Mouse (Mus musculus): ENCODE data around the gene 1700015F17Rik. TPM values are rescaled to one million over a fixed set of nuclear protein-coding genes. Genes with fewer than 3 reads are reported as not detected.

Gene 1700015F17Rik
- total and polyA plus RNA-seq, 2 experiments from 2014 or later = not detected

DNA sequence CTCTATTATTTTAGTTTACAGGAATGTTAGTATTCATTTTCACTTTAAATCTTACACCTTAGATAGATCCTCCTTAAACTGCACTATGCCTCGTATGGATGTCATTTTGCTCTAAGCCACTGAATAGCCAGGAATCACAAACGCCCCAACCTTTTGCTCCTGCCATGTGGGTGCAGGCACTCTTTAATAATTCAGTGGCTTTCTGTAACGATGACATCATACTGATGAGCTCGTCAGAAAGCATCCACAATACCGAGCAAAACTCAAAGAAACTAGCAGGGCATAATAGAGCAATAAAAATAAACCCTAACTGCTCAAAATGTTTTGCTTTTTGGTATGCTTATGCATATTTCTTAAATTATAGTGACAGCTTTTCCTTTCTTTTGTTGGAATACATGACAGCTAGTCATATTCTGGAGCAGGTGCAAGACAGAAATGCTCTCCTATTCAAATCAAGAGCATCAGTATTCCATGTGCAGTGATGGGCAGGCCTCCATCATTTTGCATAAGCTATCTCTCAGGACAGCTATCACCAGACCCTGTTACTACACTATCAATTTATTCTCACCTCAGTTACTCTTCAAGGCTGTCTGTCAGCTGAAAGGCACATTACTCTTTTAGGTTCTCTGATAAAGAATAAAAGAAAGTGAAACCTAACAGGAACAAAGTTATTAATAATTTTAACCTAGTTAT, 47.1 kb downstream of the 1700015F17Rik start:
- 39% methylated on average over 5 of the region's 5 CpGs for WGBS
- DNase-seq (ENCODE audit: low spot score) (peak; percentile 29), ATAC-seq (peak; percentile 55)
- no peaks in the 10 kb centered on the region for H3K36me3 ChIP-seq (ENCODE audit: insufficient read depth, low read length)
- no peak for TF ChIP-seq CTCF (IDR thresholded peaks at IDR 0.05; ENCODE audit: low read depth)
- no peak overlapping the region for H3K4me3 ChIP-seq (ENCODE audit: low read length)
- H3K27ac ChIP-seq = no peak overlapping the region
- no peaks in the 10 kb centered on the region for H3K27me3 ChIP-seq (ENCODE audit: insufficient read depth, low read length)
- H3K9me3 ChIP-seq (ENCODE audit: low read length) = no peaks in the 10 kb centered on the region
- no peak overlapping the region for H3K9ac ChIP-seq (replicated peaks; ENCODE audit: low read length)
- H3K4me1 ChIP-seq (ENCODE audit: insufficient read depth, low read length) = no peaks in the 10 kb centered on the region
- no peak overlapping the region for H3K4me2 ChIP-seq (ENCODE audit: low read depth, low read length)

DNA sequence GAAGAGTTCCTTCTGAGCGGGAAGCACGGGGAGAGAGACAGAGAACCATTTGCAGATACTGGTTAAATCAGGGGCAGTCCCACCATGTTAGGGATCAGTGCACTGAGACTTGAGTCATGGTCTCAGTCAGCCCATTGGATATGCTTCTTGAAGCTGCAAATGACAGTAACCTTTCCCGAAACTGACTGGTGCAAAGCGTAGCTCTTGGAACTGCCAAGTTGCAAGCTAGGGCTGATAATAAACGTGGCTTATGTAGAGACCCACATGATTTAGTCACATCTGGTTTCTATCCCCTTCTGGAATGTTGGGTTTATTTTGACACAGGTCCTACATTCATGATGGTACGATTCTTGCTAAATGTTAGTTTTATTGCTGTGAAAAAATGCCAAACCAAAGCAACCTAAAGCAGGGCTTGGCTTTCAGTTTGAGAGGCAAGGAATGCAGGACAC, 55.2 kb downstream of the 1700015F17Rik start:
- H3K4me2 ChIP-seq (ENCODE audit: low read depth, low read length) = no peak overlapping the region
- ATAC-seq = no peak
- H3K9me3 ChIP-seq (ENCODE audit: low read length) = no peaks in the 10 kb centered on the region
- no peak for TF ChIP-seq CTCF (IDR thresholded peaks at IDR 0.05; ENCODE audit: low read depth)
- H3K4me1 ChIP-seq (ENCODE audit: insufficient read depth, low read length) = no peaks in the 10 kb centered on the region
- no peak overlapping the region for H3K4me3 ChIP-seq (ENCODE audit: low read length)
- DNase-seq (ENCODE audit: low spot score) = no peak
- H3K36me3 ChIP-seq (ENCODE audit: insufficient read depth, low read length) = no peaks in the 10 kb centered on the region
- H3K27ac ChIP-seq = no peak overlapping the region
- H3K9ac ChIP-seq (replicated peaks; ENCODE audit: low read length) = no peak overlapping the region
- no peaks in the 10 kb centered on the region for H3K27me3 ChIP-seq (ENCODE audit: insufficient read depth, low read length)
- WGBS = 85% methylated on average over 6 of the region's 6 CpGs

GRCm38 (mm10) chr5:5423081-5423480, 55.9 kb downstream of the 1700015F17Rik start:
- no peaks in the 10 kb centered on the region for H3K9me3 ChIP-seq (ENCODE audit: low read length)
- H3K27ac ChIP-seq = no peak overlapping the region
- no peaks in the 10 kb centered on the region for H3K36me3 ChIP-seq (ENCODE audit: insufficient read depth, low read length)
- no peaks in the 10 kb centered on the region for H3K27me3 ChIP-seq (ENCODE audit: insufficient read depth, low read length)
- TF ChIP-seq CTCF (IDR thresholded peaks at IDR 0.05; ENCODE audit: low read depth) = no peak
- no peak overlapping the region for H3K4me3 ChIP-seq (ENCODE audit: low read length)
- DNase-seq (ENCODE audit: low spot score) (no peak), ATAC-seq (no peak)
- H3K4me2 ChIP-seq (ENCODE audit: low read depth, low read length) = no peak overlapping the region
- no peaks in the 10 kb centered on the region for H3K4me1 ChIP-seq (ENCODE audit: insufficient read depth, low read length)
- no peak overlapping the region for H3K9ac ChIP-seq (replicated peaks; ENCODE audit: low read length)
- 98% methylated on average over 4 of the region's 4 CpGs for WGBS

- Histone ChIP-seq H3K27me3 (ENCODE audit: insufficient read depth, low read length) (no peaks in the 10 kb centered on the region), H3K9ac (replicated peaks; ENCODE audit: low read length) (no peak overlapping the region), H3K36me3 (ENCODE audit: insufficient read depth, low read length) (no peaks in the 10 kb centered on the region), H3K27ac (no peak overlapping the region), H3K4me3 (ENCODE audit: low read length) (no peak overlapping the region), H3K9me3 (ENCODE audit: low read length) (no peaks in the 10 kb centered on the region), H3K4me1 (ENCODE audit: insufficient read depth, low read length) (no peaks in the 10 kb centered on the region), H3K4me2 (ENCODE audit: low read depth, low read length) (no peak overlapping the region)
- no peak for DNase-seq (ENCODE audit: low spot score)
- no peak for ATAC-seq
- no peak for TF ChIP-seq CTCF (IDR thresholded peaks at IDR 0.05; ENCODE audit: low read depth)
- 93% methylated on average over 2 of the region's 2 CpGs for WGBS
Measured at GRCm38 (mm10) chr5:5421439-5421838, 57.5 kb downstream of the 1700015F17Rik start.

GRCm38 (mm10) chr5:5419992-5420455, 58.9 kb downstream of the 1700015F17Rik start, which contains the start of gene Cdk14:
Gene Cdk14 (minus strand): TSS chr5:5420312.
- Histone ChIP-seq H3K27me3 (ENCODE audit: insufficient read depth, low read length) (no peaks in the 10 kb centered on the region), H3K4me1 (ENCODE audit: insufficient read depth, low read length) (no peaks in the 10 kb centered on the region), H3K36me3 (ENCODE audit: insufficient read depth, low read length) (no peaks in the 10 kb centered on the region), H3K4me3 (ENCODE audit: low read length) (no peak within 1 kb of the TSS), H3K9me3 (ENCODE audit: low read length) (no peaks in the 10 kb centered on the region), H3K9ac (replicated peaks; ENCODE audit: low read length) (no peak within 1 kb of the TSS), H3K4me2 (ENCODE audit: low read depth, low read length) (no peak within 1 kb of the TSS), H3K27ac (no peak within 1 kb of the TSS)
- no peak for TF ChIP-seq CTCF (IDR thresholded peaks at IDR 0.05; ENCODE audit: low read depth)
- DNase-seq (ENCODE audit: low spot score) = no peak
- 89% methylated on average over 9 of the region's 9 CpGs for WGBS
- no peak for ATAC-seq

- Histone ChIP-seq H3K4me1 (ENCODE audit: insufficient read depth, low read length) (no peaks in the 10 kb centered on the region), H3K9ac (replicated peaks; ENCODE audit: low read length) (no peak overlapping the region), H3K36me3 (ENCODE audit: insufficient read depth, low read length) (no peaks in the 10 kb centered on the region), H3K4me3 (ENCODE audit: low read length) (no peak overlapping the region), H3K27ac (no peak overlapping the region), H3K4me2 (ENCODE audit: low read depth, low read length) (no peak overlapping the region), H3K27me3 (ENCODE audit: insufficient read depth, low read length) (no peaks in the 10 kb centered on the region), H3K9me3 (ENCODE audit: low read length) (no peaks in the 10 kb centered on the region)
- WGBS = 83% methylated on average over 1 of the region's 1 CpGs
- DNase-seq (ENCODE audit: low spot score) (no peak), ATAC-seq (no peak)
- no peak for TF ChIP-seq CTCF (IDR thresholded peaks at IDR 0.05; ENCODE audit: low read depth)
Measured at GRCm38 (mm10) chr5:5419253-5419652, 59.7 kb downstream of the 1700015F17Rik start.

DNA sequence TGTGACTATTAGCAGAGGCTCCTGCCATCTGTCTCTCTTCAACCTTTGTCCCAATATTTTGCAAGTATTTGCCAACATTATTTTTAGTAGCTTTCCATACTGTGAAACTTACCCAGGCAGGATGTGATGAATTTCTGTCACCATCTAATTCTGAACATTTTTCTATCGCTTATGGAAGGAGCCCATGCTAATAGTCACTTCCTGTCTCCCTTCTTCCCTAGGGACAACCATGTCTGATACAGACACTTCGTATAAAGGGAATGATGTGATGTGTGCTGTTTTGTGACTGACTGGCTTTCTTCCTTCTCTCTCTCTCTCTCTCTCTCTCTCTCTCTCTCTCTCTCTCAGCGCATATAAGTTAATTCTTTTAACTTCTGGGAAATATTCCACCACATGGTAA, 64.1 kb downstream of the 1700015F17Rik start:
- TF ChIP-seq CTCF (IDR thresholded peaks at IDR 0.05; ENCODE audit: low read depth) = no peak
- H3K9me3 ChIP-seq (ENCODE audit: low read length) = no peaks in the 10 kb centered on the region
- no peak overlapping the region for H3K27ac ChIP-seq
- H3K4me3 ChIP-seq (ENCODE audit: low read length) = no peak overlapping the region
- no peaks in the 10 kb centered on the region for H3K36me3 ChIP-seq (ENCODE audit: insufficient read depth, low read length)
- no peak overlapping the region for H3K4me2 ChIP-seq (ENCODE audit: low read depth, low read length)
- H3K27me3 ChIP-seq (ENCODE audit: insufficient read depth, low read length) = no peaks in the 10 kb centered on the region
- WGBS = 80% methylated on average over 3 of the region's 3 CpGs
- H3K9ac ChIP-seq (replicated peaks; ENCODE audit: low read length) = no peak overlapping the region
- DNase-seq (ENCODE audit: low spot score) (no peak), ATAC-seq (no peak)
- H3K4me1 ChIP-seq (ENCODE audit: insufficient read depth, low read length) = no peaks in the 10 kb centered on the region
